Mouse (Mus musculus) R1 (cell line): ENCODE results near the gene C2cd2l.
"Not testable (repeated sequence)": the region's sequence is repeated elsewhere in the genome, so short reads cannot be mapped to it uniquely, and the experiment has no call there.

Experiments used
- DNase-seq: peaks from one replicate; pipeline ENCODE4 v3.0.0-alpha.2; 2018; ENCODE audit warnings: low read depth, low spot score

The C2cd2l gene

GRCm38 (mm10) chr9:44314257-44314547 lies 5.9 kb downstream of the C2cd2l start:
- no peak for DNase-seq

GRCm38 (mm10) chr9:44313476-44314256 lies 6.4 kb downstream of the C2cd2l start:
- no peak for DNase-seq

GRCm38 (mm10) chr9:44311136-44312134 lies 8.7 kb downstream of the C2cd2l start:
- DNase-seq, result peak; percentile 98

- DNase-seq, result no peak
Measured at GRCm38 (mm10) chr9:44310750-44311135, 9.3 kb downstream of the C2cd2l start.

GRCm38 (mm10) chr9:44309756-44310155 lies 10.3 kb downstream of the C2cd2l start:
- DNase-seq, result no peak

GRCm38 (mm10) chr9:44307248-44307647 lies 12.8 kb downstream of the C2cd2l start:
- no peak for DNase-seq

- DNase-seq, result no peak
Measured at GRCm38 (mm10) chr9:44306532-44306931, 13.6 kb downstream of the C2cd2l start.

GRCm38 (mm10) chr9:44305466-44306079 lies 14.5 kb downstream of the C2cd2l start, which contains the start of gene Hinfp:
Gene Hinfp (minus strand): TSS chr9:44305671.
- DNase-seq, result peak; percentile 100

GRCm38 (mm10) chr9:44300001-44300400 lies 20.1 kb downstream of the C2cd2l start:
- DNase-seq, result not testable (repeated sequence)

GRCm38 (mm10) chr9:44292490-44292889 lies 27.6 kb downstream of the C2cd2l start:
- peak; percentile 58 for DNase-seq

GRCm38 (mm10) chr9:44288959-44289291 lies 31.2 kb downstream of the C2cd2l start:
- no peak for DNase-seq

GRCm38 (mm10) chr9:44288076-44288958 lies 31.8 kb downstream of the C2cd2l start, which contains the start of gene Abcg4:
Gene Abcg4 (minus strand): TSS chr9:44288615.
- DNase-seq, result no peak

- no peak for DNase-seq
Measured at GRCm38 (mm10) chr9:44287401-44288075, 32.5 kb downstream of the C2cd2l start.

- DNase-seq, result no peak
Measured at GRCm38 (mm10) chr9:44287003-44287400, 33.1 kb downstream of the C2cd2l start.

GRCm38 (mm10) chr9:44286256-44286850 lies 33.7 kb downstream of the C2cd2l start:
- no peak for DNase-seq

GRCm38 (mm10) chr9:44283183-44283582 lies 36.9 kb downstream of the C2cd2l start:
- DNase-seq, result no peak

- no peak for DNase-seq
Measured at GRCm38 (mm10) chr9:44269973-44270372, 50.1 kb downstream of the C2cd2l start.

- DNase-seq, result peak; percentile 74
Measured at GRCm38 (mm10) chr9:44269077-44269476, 51.0 kb downstream of the C2cd2l start.

- peak; percentile 47 for DNase-seq
Measured at GRCm38 (mm10) chr9:44268432-44268831, 51.7 kb downstream of the C2cd2l start, which contains the start of gene Nlrx1. Gene Nlrx1 (minus strand): TSS chr9:44268599.

- peak; percentile 89 for DNase-seq
Measured at GRCm38 (mm10) chr9:44268027-44268360, 52.1 kb downstream of the C2cd2l start.
